Mouse (Mus musculus) cerebellum, adult 18-20 months (tissue): ENCODE results near the gene Pla2g4a.

Source experiments
- DNase-seq, 2 experiments: peaks; one replicate each; pipeline ENCODE4 v3.0.0; 2021

Gene Pla2g4a

DNA sequence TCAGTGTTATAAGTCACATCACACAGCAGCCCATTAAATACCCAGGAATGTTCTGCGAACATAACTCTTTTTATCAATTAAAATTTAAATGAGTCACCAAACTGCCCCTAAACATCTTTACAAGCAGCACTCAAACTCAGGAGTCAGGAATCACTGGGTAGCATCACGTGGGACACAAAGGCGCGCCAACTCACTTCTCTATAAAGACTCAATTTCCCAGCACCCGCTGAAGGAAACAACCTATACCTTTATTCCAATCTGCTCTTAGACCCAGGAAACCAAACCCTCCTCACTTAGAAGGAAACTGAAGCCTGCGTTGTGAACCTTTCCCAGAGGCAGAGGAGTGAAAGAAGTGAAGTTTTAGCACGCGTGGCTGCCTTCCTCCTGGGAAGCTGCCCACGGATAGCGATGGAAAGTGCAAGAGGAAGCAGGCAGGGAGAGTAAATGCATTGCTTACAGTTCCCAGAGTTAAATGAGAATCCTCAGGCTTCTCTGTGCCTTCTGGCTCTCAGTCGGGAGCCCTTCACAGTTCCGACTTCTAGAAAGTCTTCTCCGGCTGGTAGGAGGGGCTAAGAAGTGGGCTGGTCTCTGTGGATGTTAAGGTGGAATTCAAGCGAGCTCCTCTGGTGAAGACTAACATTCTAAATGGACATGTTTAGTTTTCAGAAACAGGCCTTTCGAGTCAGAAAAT lies at the start of gene Pla2g4a:
Gene Pla2g4a, minus strand, starts transcription at position 557 of the 691 bp plus-strand sequence.
- DNase-seq, result no peak

DNA sequence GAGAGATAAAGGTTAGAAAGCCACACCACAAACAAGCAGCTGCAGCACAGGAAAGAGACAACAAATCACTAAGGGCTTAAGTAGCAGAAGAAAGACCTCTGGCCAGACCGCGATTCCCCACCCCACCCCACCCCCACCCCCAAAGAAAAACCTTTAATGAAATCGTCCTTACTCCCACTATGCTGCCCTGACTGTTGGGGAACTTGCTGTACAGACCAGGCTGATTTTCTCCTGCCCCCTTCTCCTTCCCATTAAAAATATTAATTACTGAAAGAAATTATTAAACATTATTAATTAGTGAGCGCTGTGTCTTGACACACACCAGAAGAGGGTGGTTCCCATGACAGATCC lies 49.5 kb upstream of the Pla2g4a start:
- DNase-seq, result no peak

DNA sequence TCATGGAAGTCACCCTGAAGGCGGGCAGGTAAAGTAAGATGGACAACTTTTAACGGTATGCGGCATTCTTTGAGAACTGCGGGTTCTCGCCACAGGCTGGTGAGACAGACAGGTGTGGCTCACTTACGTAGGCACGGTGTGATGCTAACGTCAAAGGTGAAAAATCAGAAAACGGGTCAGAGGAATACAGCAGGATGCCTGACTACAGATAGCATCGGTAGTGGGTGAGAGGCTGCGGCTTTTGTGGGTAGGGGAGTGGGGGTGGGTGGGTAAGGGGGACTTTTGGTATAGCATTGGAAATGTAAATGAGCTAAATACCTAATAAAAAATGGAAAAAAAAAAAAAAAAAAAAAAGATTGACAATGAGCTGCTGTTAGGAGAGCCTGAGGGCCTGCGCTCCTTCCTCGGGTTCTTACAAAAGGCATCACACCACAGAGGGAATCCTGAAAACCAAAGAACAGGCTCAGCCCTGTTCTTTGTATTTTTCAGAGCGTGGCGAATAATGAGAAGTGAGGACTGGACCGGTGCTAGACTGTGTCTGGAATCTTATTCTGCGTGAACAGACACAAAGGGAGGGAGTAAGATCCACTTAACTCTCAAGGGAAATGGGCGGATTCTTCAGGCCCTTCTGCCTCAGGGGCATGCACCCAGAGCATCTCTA lies 49.0 kb upstream of the Pla2g4a start:
- DNase-seq, result no peak

DNA sequence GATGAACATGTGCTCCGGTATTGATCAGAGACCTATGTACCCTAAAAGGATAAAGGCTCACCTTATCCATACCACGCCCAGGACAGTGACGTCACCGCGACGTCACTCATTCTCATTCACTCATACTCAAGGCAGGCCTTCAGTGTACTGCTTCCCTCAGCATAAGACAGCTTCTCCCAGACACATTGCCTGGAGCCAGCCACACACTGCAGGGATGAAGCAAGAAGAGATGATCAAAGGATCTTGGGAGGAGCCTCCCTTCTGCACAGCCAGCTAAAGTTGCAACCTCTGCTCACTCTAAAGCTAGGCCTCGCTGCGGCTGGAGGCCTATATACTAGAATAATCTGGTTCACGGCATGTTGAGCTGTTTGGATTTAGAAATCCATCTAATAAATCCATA lies 48.0 kb upstream of the Pla2g4a start:
- no peak for DNase-seq

DNA sequence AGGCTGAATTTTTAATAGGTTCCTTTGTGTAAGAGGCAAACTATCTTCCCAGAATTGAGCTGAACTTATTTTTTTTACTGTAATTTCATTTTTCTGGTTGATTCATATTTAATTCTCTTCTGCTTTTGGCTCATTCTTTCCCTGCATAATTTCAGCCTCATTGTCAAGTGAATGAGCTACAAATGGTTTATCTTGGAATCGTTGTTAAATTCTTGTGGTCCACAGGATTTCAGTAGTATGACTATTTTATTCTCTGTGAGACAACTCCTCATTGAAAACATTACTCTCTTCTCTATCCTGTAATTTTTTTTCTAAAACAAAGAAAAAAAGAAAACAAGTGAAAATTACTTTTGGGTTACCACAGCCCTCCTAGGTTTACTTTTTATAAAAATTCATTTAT lies 14.5 kb upstream of the Pla2g4a start:
- no peak for DNase-seq

DNA sequence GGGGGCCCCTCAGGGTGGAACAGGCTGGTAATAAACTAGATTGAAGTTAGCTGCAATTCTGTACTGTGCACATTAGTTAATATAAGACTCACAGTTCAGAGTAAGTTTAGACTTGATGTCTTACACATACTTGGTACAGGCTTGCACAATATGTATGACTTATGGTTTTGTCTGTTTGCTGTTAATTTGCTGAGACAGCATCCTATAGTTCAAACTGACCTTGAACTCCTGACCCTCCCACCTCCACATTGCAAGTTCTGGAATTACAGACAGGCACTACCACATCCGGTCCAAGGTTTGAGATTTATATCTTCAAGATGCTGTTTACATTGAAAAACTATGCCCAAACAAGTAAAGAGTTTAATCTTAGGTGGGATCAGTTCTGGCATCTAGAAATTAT lies 4.7 kb upstream of the Pla2g4a start:
- no peak for DNase-seq

DNA sequence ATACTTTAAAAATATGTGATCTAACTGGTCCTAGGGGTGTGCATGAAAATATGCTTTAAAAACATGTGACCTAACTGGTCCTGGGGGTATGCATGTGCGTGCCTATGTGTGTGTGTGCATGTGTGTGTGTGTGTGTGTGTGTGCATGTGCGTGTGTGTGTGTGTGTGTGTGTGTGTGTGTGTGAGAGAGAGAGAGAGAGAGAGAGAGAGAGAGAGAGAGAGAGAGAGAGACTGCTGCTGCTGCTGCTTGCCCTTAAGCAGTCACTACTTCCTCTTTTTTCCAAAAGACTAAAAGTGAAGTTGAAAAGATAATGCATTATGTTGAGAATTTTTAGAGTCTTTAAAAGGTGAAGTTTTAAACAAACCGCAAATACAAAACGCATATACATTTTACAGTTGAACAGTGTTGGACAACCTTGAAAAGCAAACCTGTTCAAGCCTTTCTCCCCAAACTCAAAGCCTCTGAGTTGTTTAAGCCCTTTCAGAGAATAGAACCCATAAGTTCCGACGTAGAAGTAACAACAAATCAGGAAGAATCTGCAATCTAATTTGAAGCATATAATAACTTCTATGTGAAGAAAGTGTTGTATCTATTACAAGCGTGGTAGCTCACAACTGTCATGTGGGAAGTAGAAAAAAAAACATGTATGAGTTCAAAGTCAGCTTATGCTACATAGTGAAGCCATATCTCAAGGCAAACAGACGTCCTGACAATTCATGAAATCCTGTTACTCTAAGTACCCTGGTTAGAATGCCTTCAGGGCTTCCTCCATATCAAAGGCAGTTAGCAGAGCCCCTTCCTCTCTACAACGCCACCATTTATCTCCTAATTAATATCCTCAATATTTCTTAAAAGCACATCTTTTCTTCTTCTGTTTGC lies 574 bp upstream of the Pla2g4a start:
- no peak for DNase-seq

DNA sequence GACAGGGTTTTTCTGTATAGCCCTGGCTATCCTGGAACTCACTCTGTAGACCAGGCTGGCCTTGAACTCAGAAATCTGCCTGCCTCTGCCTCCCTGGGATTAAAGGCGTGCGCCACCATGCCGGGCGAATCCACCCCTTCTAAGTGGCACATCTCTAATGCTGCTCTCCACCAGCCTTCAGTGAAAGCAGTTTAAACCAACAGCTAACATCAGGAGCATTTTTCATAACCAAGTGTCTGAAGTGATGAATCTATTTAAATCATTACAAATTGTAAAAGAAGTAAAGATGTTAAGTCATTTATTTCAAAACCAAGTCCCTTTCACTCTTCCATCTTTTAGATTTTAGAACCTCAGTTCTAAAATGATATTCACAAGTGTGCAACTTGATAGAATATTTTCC lies 839 bp downstream of the Pla2g4a start:
- DNase-seq, result no peak

DNA sequence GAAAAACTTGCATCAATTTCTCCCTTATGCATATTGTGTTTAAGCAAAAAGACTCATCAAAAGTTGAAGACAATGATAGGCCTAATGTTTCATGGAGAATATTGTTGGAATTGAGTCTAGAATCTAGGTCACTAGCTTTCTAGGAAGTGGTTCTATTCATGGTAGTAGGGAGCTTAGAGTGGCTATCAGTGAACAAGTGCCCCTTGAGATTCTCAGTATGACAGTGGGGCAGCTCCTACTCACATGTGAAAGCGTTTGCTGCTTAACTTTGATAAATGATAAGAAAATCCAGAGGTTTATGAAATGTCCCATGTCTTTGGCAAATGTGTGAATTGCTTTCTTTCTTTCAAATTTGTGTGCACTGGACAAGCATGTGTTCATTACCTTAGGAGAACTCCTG lies 2.0 kb downstream of the Pla2g4a start:
- DNase-seq, result no peak

DNA sequence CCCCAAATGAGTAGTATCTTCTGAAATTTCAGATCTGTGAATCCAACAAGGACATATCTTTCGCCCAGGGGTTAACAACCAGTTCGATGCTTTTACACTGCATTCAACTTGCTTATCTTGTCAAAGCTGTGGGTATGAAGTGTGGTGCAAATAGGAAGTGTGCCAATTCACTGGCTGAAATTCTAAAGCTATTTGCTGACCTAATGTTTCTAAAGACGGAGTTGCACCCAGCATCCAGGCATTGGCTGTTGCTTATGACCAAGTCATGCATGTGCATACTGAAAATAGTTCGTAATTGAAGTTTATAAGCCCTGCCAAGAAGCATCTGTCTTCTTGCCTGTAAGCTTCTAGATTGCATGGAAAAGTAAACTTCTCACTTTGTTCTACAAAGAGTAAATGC lies 5.6 kb downstream of the Pla2g4a start:
- no peak for DNase-seq

DNA sequence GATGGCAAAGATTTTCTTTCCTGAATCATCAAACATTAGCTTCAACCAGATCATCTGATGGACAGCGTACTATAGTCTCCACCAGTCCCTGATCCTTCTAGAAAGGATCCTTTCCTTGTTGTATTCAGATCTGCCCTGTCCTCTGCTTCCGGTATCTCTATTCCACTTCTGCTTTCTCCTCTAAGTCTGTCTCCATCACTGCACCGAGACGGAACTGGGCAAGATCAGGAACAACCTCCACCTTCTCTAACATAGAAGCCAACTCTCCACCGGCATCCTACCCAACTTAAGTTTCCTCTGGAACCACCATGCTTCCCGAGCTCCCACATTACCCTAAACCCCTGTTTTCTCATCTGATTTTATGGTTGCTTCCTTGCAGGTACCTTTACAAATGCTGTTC lies 7.1 kb downstream of the Pla2g4a start:
- DNase-seq, result no peak

DNA sequence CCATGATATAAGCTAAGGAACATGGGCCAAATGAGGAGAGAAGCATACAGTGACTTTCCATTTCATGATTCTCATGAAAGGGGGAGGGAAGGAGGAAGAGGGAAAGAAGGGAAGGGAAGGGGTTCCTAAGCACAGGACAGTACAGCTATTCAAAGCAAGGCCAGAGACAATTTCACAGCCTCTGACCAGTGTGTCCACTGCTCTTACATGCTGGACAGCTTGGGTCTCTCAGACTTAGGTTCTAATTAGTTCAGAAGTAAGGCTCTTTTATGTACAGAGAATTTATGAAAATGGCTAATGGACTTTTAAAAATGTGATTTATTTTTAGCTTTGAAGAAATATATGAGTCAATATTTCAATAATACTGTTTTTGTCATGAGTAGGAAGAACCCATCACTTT lies 9.0 kb downstream of the Pla2g4a start:
- DNase-seq, result no peak

DNA sequence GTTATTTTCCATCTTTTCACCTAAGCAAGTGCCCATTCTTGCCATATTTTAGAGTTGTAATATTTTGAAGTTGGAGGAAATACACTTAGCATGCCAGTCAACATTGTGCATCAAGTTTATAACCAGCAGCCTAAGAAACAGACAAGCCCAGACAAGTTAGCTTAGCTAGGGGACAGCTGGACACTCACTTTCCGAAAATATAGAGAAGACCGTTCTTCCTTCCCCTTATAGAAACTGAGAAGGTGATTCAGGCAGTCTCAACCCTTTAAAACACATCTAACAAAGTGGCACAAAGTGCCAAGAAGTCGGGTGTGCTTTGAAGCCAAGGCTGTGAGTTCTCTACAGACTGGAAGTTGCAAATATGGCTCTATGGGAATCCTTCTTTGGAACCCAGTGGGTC lies 10.4 kb downstream of the Pla2g4a start:
- no peak for DNase-seq

DNA sequence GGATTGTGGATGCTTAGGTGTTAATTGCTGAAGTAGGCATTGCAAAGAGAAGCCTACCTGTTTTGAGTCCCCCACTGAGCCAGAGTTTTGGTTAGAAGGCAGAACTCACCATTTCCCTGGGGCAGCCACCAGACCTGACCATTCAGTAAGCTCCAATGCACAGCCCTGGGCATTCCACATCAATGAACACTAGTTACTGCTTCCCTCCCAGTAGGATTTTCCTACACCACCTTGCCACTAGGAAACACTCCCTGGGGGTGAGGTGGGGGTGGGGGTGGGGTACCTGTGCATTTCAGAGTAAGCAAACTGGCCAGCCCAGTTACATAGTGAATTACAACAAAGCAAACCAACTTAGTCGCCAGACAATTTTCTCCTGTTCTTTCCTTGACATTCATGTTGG lies 10.8 kb downstream of the Pla2g4a start:
- DNase-seq, result no peak

DNA sequence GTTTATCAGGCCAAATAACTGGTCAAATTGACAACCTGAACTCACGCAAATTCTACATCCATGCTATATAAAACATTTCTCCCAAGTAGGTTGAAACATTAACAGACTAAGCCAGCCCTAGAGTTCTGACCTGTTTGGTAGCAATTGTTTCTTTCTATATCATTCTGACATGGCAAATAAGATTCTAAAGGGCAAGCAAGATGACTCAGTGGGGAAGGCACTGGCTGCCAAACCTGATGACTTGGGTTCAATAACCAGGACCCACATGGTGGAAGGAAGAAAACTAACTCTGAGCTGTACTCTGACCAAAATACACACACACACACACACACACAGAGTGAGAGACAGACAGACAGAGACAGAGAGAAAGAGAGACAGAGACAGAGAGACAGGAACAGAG lies 11.8 kb downstream of the Pla2g4a start:
- no peak for DNase-seq

DNA sequence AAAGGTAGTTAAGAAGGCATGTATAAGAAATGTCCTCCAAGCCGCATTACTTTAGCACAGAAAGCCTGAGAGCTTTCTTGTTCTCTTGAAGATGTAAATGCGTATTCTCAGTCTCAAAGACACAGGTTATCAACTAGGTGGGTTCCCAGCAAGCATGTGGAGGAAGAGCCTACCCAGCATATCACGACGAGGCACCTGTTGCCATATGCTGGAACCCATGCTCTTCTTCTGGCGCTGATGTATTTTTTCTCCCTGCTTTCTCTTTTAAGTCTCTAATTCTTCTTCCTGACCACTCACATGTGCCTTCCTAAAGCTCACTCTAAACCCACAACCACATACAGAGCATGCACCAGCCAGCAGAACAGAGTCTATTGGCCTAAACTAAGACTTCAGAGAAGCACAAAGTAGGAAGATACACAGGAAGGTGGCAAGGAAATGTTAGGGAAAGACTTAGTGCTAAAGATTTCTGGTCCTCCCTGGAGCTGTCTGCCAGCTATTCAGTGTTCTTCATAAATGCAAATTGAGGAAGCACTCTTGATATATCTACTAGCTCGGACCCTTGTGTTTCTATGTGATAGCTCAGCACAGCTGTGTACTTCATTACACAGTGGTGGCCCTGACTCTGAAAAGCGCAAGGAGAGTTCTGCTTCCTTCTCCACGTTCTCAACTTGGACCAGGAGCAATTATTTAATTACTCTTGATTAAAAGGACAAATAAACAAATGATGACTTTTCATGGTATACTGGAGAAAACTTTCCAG lies 12.8 kb downstream of the Pla2g4a start:
- no peak for DNase-seq

DNA sequence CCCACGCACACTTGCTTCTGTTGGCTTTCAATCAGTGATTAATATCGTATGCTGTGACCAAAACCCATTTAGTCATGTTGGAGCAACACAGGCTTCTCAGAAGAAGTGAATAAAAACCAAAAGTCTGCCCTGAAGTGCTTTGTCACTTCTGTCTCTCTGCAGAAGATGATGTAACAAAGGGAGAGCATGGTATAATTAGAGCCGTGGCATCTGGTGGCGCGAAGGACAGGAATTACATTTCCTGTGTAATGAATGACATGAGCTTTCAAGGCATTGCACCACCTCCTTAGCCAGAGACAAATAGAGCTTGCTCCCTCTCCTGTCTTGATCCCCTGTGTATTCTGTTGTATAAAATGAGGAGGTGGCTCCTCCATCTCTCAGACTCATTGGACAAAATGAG lies 14.1 kb downstream of the Pla2g4a start:
- DNase-seq, result no peak

DNA sequence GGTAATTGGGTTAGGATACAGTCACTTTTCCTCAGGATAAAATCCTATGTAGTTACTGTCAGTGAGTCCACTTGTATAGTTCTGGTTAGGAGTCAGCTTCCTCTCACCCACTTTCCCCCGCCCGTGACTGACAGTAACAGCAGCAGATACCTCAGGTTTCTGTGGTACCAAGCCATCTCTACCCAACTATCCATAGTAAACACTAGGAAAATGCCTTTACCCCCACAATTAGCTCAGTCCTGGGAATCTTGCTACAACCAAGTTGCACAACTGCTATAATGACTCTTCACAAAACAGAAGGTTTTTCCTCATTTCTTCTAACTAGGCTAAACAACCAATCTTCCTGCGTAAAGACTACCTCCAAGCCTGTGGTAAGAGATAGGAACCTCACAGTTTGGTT lies 14.7 kb downstream of the Pla2g4a start:
- no peak for DNase-seq

DNA sequence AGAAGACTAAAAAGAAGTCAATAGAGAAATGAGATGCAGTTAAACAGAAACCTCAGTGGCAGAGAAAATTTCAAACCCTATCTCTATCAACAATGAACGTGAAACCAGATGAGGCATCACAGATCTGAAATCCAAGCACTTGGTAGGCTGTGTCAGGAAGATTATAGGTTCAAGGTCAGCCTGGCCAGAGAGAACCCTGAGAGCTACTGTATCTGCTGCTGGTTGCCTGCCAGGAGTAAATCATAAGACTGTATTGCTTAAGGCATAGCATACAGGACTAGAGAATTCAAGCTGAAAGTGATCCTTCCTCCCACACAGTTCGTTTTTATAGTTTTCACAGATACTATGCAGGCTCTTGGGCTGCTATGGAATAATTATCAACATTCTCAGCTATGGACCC lies 17.5 kb downstream of the Pla2g4a start:
- no peak for DNase-seq

DNA sequence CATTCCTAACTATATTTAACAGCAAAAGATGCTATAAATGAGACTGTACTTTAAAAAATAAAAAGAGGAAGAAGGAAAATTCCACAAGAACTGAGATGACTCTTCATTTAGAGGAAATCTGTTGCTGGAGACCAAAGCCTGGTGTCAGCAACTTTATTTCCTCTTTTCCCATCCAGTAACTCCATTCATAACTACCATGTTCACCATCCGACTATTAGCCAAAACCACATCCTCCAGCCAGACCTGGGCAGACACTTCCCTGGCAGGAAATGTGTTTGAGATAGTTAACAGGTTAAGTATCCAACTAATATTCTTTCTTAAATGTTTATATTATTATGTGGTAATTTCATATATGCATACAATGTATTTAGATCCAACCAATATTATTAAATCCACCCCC lies 20.8 kb downstream of the Pla2g4a start:
- no peak for DNase-seq

DNA sequence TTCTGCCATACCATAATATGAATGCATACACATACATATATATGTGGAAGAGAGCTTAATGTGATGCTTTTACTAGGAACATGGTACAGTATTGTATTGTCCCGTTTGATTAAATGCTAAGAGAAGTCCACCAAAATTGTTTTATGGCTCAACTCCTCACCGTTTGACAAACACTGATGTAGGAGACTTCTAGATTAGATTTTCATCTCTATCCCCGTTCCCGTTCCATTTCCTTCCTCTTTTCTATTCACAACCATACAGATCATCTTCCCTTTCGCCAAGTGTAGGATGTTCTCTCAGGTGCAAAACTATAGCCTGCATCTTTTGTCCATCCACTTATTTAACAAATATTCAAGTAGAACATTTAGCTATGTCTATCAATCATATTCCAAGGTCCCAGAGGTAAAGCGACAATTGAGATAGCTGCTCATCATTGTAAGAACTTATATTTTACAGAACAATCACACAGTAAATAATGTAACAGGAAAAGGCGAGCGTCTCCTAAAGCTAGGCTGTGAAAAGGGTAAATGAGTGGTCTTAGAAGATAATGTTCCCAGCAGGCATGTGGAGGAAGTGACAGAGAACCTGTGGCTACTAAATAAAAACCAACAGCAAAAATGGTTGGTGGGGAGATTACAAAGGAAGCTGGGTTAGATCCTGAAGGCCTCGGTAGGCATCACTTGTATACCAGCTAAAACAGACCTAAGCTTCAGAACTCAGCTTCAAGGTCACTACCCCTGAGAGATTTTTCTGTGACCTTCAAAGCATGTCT lies 21.6 kb downstream of the Pla2g4a start:
- no peak for DNase-seq

DNA sequence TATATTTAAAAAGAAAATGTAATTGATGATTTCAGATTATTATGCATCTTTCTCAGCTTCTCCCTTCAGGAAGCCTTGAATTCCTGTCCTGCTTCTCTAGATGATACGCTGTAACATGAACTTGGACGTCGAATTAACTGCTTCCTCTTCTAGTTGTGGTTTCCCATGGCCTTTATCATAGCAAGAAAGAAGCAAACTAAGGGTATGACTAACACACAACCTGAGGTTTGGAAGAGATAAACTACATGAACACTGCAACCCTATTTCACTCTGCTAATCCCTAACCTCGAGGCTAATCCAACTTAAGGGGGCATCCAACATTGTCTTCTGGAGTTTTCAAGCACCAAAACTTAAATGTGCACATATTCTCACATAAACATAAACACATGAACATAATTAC lies 23.3 kb downstream of the Pla2g4a start:
- no peak for DNase-seq

DNA sequence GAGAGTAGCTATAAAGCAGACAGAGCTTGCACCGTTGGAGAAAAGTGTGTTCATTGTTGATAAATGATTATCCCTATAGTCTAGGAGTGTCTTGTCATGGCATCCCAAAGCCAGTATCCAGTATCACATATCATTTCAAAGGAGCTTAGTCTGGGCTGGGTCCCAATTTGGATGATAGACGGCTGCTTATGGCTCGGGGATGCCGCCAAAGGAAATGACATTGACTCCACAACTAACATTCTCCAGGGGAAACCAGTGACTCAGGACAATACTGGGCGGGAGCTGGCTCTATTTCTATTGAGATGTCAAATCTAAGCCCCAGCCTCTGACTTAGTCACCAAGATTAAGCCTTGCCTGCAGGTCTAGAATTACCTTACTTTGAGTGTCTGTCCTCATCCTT lies 31.9 kb downstream of the Pla2g4a start:
- no peak for DNase-seq
